Mouse (Mus musculus) heart, embryonic 15.5 days (tissue): ENCODE measurements around the gene Stat1. TPM values are rescaled to one million over a fixed set of nuclear protein-coding genes. Genes with fewer than 3 reads are reported as not detected.

ENCODE experiments used
- ATAC-seq: fragments of 200-750 bp; cut with Nextera tagmentation; replicated peaks from 2 replicates; pipeline ENCODE4 v1.8.0; 2017; ENCODE audit warnings: low read depth, moderate TSS enrichment; ENCODE audit not compliant: insufficient number of reproducible peaks, insufficient read depth, low FRiP score
- H3K27ac ChIP-seq: fragments of 300-500 bp; sonication (generic); 2 replicates; pipeline ENCODE4 v1.5.1; 2015; ENCODE audit warnings: mild to moderate bottlenecking, inconsistent platforms
- H3K27me3 ChIP-seq: fragments of 300-500 bp; sonication (generic); 2 replicates; pipeline ENCODE4 v1.6.1; 2015; ENCODE audit warnings: inconsistent platforms
- H3K36me3 ChIP-seq: fragments of 300-500 bp; sonication (generic); 2 replicates; pipeline ENCODE4 v1.6.1; 2015; ENCODE audit warnings: mild to moderate bottlenecking, inconsistent platforms
- H3K4me1 ChIP-seq: fragments of 300-500 bp; sonication (generic); replicated peaks from 2 replicates; pipeline ENCODE4 v1.6.1; 2015; ENCODE audit warnings: inconsistent platforms
- H3K4me2 ChIP-seq: fragments of 300-500 bp; sonication (generic); 2 replicates; pipeline ENCODE4 v1.6.1; 2015; ENCODE audit warnings: inconsistent platforms, mild to moderate bottlenecking, moderate library complexity
- H3K4me3 ChIP-seq: fragments of 300-500 bp; sonication (generic); 2 replicates; pipeline ENCODE4 v1.5.1; 2015; ENCODE audit warnings: mild to moderate bottlenecking, inconsistent platforms
- H3K9ac ChIP-seq: fragments of 300-500 bp; sonication (generic); 2 replicates; pipeline ENCODE4 v1.6.1; 2015; ENCODE audit warnings: mild to moderate bottlenecking, inconsistent platforms
- H3K9me3 ChIP-seq: fragments of 300-500 bp; sonication (generic); replicated peaks from 2 replicates; pipeline ENCODE4 v1.6.1; 2016; ENCODE audit warnings: inconsistent platforms
- WGBS: fragments of 180-500 bp; shearing (Covaris S2); methylation state at CpG from one replicate; pipeline ENCODE4 v1.1.7; 2015; ENCODE audit warnings: mixed read lengths; 5-methylcytosine and 5-hydroxymethylcytosine counted together
- polyA plus RNA-seq: library from polyadenylated mRNA; unstranded; fragments of >200 nt; fragmentation: Nextera tagmentation; extraction: Ambion mirVana; gene quantifications from 2 replicates; pipeline ENCODE4 v1.2.1, GENCODE M21; 2015

Stat1 gene
- 23.6 and 44.5 TPM in 2 replicates for polyA plus RNA-seq

DNA sequence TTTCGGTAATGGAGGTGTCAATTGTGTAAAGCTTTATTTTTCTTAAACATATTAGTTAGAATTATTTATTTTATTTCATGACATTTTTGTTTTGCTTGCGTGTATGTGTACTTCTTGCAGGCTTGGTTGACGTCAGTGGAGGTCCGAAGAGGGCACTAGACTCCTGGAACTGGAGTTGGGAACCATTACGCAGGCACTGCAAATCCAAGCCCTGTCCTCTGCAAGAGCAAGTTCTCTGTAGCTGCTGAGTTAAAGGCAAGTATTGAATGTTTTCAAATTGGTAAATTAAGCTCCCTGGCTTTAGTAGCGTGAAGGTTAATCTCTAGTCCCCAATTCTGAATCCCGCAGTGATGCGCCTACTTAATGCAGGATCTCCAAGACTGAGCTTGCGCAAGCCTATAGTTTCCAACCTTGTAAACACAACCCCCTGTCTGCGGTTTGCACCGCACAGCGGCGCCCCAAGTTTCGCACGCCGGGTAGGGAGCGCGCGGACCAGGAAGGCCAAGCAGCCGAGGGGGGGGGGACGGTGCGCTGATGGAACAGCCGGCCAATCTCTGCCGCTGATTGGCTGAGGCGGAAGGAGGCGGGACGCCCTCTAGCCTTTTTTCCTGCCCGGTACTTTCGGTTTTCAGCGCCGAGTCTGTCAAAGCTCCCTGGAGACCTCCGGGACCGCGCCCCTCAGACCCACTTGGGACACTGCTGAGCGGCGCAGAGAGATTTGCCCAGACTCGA is at the start of gene Stat1:
Gene Stat1, plus strand, starts transcription at position 581 of the 732 bp plus-strand sequence.
- Histone ChIP-seq H3K4me1 (peaks cover 10% of the 10 kb centered on the region), H3K4me3 (peak within 1 kb of the TSS; percentile 85), H3K9ac (peak within 1 kb of the TSS; percentile 81), H3K27me3 (no peaks in the 10 kb centered on the region), H3K4me2 (peak within 1 kb of the TSS; percentile 78), H3K9me3 (no peaks in the 10 kb centered on the region), H3K36me3 (peaks cover 4% of the 10 kb centered on the region), H3K27ac (peak within 1 kb of the TSS; percentile 77)
- peak; percentile 91 for ATAC-seq
- 3% methylated on average over 37 of the region's 37 CpGs for WGBS

DNA sequence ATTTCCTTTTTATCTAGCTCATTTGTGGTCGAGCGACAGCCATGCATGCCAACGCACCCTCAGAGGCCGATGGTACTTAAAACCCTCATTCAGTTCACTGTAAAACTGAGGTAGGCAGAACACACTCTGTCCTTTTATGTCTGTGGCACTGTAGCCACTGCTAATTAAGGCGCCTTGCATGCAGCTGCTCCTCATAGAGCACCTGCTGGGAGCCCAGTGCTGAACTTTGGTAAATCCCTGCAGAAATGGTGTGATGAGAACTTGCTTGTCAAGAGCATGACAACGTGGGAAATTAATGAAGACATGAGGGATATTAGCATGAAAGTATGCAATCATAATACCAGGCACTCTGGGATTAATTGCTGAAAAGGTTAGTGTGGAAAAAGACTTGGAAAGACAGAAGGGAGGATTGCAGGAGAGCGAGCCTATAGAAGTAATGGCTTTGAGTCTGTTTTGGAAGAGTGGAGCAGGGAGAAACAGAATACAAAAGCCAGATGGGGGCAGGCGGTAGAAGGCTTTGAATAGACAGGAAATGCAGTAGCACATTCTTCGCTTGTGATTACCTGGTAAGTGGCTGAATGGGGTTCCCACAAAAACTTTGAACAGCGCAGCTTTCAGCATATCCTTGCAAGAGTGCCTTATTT is 39.4 kb upstream of the Stat1 start:
- no peaks in the 10 kb centered on the region for H3K36me3 ChIP-seq
- no peak overlapping the region for H3K4me2 ChIP-seq

DNA sequence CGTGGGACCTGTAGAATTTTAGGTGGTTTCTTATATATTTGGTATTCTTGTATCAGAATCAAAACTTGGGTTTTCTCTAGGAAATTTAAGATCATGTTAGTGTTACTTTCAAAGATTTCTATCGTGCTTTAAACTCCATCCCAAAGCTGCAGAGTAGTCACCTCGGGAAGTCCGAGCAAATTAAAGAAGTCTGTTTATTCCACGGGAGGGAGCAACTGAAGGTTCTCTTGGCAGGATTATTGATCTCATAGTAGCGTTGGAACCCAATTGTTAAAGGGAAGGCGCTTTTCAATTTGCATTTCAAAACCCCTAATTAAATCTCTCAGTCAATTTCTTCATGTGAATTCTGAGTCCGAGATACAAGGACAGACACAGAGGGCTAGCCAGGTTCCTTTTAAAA is 38.9 kb upstream of the Stat1 start:
- Histone ChIP-seq H3K9me3 (no peaks in the 10 kb centered on the region), H3K9ac (no peak overlapping the region), H3K27ac (no peak overlapping the region), H3K4me2 (no peak overlapping the region), H3K36me3 (no peaks in the 10 kb centered on the region), H3K4me1 (no peaks in the 10 kb centered on the region), H3K27me3 (no peaks in the 10 kb centered on the region), H3K4me3 (no peak overlapping the region)
- WGBS, result 44% methylated on average over 8 of the region's 8 CpGs
- ATAC-seq, result no peak

More for the DNA sequence above, 39.4 kb upstream of the Stat1 start:
- Histone ChIP-seq H3K4me3 (no peak overlapping the region), H3K27ac (no peak overlapping the region), H3K9me3 (no peaks in the 10 kb centered on the region), H3K27me3 (no peaks in the 10 kb centered on the region), H3K4me1 (no peaks in the 10 kb centered on the region), H3K9ac (no peak overlapping the region)
- ATAC-seq, result no peak
- WGBS, result 30% methylated on average over 10 of the region's 10 CpGs

DNA sequence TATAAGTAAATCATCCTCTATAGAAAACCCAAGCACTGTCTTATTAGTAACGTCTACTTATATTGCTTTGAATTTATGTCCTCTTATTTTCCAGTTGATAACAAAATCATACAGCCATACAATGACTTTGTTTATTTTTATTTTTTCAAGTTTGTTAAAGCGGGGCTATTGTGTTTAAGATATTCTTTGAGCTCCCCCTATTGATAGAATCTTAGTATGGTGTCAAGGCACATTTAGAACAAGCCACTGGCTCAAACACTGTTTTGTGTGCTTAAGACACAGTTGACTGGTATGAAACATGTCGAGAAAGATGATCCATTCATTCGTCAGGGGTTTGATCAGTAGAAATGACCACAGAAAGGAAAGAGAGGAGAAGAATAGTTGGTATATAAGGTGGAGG is 33.0 kb upstream of the Stat1 start:
- no peaks in the 10 kb centered on the region for H3K9me3 ChIP-seq
- 24% methylated on average over 4 of the region's 4 CpGs for WGBS
- ATAC-seq, result no peak

DNA sequence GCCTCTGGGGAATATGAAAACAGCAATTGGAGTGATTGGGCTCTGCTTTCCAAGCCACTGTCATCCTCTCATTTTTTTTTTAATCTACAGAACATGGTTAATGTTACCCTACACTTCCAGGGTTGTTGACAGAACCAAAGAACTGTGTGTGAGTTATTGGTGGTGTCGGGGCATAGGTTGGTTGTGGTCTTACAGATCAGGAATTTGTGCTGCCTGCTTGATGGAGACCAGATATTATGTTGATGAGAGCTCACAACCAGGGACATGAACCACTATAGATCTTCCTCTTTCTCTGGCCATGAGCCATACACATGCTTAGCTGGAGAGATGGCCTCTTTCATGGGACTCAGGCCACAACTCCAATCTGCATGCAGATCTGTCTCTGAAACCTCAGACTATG is 32.1 kb upstream of the Stat1 start:
- H3K4me1 ChIP-seq, result no peaks in the 10 kb centered on the region
- H3K27me3 ChIP-seq, result no peaks in the 10 kb centered on the region
- H3K9ac ChIP-seq, result no peak overlapping the region
- no peaks in the 10 kb centered on the region for H3K9me3 ChIP-seq
- no peak for ATAC-seq
- H3K36me3 ChIP-seq, result no peaks in the 10 kb centered on the region
- H3K4me3 ChIP-seq, result no peak overlapping the region
- WGBS, result 21% methylated on average over 1 of the region's 1 CpGs
- no peak overlapping the region for H3K4me2 ChIP-seq
- no peak overlapping the region for H3K27ac ChIP-seq

More for the DNA sequence above, 33.0 kb upstream of the Stat1 start:
- no peaks in the 10 kb centered on the region for H3K27me3 ChIP-seq
- H3K36me3 ChIP-seq, result no peaks in the 10 kb centered on the region
- H3K4me1 ChIP-seq, result no peaks in the 10 kb centered on the region
- H3K4me3 ChIP-seq, result no peak overlapping the region
- H3K4me2 ChIP-seq, result no peak overlapping the region
- H3K27ac ChIP-seq, result no peak overlapping the region
- no peak overlapping the region for H3K9ac ChIP-seq

DNA sequence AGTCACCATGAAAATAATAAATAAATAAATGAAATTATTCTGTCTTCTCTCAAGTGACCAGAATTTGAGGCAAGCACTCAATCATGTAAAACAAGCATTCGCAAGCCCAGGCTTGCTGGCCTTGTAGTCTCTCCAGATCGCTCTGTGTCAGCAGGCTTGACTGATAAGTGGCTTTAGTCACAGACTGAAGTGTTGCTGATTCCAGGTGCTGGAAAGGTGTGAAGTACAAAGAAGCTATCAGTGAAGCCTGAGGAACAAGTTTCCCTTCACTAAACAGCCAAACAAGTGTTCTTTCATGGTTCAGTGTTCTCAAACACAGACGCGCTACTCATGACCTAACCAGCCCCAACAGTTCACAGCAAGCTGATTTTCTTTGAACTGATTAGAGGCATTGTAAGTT is 30.6 kb upstream of the Stat1 start:
- whole genome bisulfite sequencing, result 44% methylated on average over 4 of the region's 4 CpGs
- no peak for ATAC-seq
- H3K4me3 ChIP-seq, result no peak overlapping the region

DNA sequence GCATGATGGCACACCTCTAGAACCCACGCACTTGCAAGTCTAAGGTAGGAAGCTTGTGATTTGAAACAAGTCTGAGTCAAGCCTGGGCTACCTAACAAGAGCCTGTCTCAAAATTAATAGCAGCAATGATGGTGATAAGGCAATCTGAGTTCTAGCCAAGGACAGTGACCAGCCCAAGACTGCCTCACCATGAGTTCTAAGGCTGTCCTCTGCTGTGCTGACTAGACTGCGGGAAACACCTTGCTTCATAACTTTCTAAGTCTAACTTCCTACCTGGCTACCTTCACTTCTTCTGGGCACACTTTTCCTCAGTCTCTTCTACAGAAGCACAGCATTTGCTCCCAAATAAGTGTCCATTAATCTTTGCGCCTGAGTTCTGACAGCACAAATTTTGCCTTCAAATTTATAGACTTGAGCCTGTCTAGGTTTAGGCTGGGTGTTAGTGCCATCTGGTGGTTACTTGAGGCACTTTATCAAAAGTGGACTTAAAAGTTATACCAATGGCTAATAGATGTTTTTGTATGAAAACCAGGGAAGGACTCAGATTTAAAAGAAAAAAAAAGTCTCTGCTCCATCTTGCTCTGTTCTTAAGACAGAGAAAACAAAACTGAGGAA is 20.5 kb upstream of the Stat1 start:
- Histone ChIP-seq H3K27me3 (no peaks in the 10 kb centered on the region), H3K27ac (no peak overlapping the region), H3K9ac (no peak overlapping the region), H3K36me3 (no peaks in the 10 kb centered on the region), H3K4me2 (no peak overlapping the region), H3K9me3 (no peaks in the 10 kb centered on the region), H3K4me1 (no peaks in the 10 kb centered on the region), H3K4me3 (no peak overlapping the region)
- 81% methylated on average over 3 of the region's 3 CpGs for WGBS
- ATAC-seq, result no peak

More for the DNA sequence above, 30.6 kb upstream of the Stat1 start:
- Histone ChIP-seq H3K27ac (no peak overlapping the region), H3K4me2 (no peak overlapping the region), H3K4me1 (no peaks in the 10 kb centered on the region), H3K9ac (no peak overlapping the region), H3K36me3 (no peaks in the 10 kb centered on the region), H3K9me3 (no peaks in the 10 kb centered on the region), H3K27me3 (no peaks in the 10 kb centered on the region)

DNA sequence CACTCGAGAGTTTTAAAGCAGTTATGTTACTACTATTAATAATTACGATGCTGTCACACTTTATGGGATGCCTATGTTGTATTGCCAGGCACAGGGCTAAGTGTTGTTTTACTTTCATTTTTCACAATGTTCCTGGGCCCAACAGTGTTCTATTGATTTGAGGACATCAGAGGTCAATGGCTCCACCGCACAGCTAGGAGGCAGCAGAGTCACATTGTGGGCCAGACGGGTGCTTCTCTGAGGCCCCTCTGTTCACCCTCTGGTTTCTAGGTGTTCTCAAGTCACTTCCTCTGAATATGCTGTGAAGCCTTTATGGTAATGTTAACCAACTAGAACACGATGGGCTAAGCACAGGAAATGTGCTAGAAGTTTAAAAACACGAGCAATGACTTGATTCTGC is 18.7 kb upstream of the Stat1 start:
- Histone ChIP-seq H3K9ac (no peak overlapping the region), H3K36me3 (no peaks in the 10 kb centered on the region), H3K4me2 (no peak overlapping the region), H3K9me3 (no peaks in the 10 kb centered on the region), H3K27me3 (no peaks in the 10 kb centered on the region), H3K4me1 (no peaks in the 10 kb centered on the region), H3K27ac (no peak overlapping the region), H3K4me3 (no peak overlapping the region)
- 63% methylated on average over 6 of the region's 6 CpGs for WGBS
- no peak for ATAC-seq

DNA sequence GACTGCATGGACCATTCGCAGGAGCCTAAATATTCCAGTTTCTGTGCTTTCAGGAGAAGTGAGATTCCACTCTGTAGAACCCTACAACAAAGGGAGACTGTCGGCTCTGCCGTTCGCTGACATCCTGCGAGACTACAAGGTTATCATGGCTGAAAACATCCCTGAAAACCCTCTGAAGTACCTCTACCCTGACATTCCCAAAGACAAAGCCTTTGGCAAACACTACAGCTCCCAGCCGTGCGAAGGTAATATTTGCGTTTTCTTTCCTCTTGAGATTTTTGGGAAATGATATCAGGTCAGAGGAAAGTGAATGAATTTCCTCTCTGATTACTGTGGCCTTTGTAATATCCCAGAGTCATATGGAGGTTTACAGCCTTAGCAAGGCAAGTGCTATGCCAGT is 16.4 kb upstream of the Stat1 start:
- H3K27ac ChIP-seq, result no peak overlapping the region
- no peaks in the 10 kb centered on the region for H3K27me3 ChIP-seq
- ATAC-seq, result no peak
- H3K36me3 ChIP-seq, result no peaks in the 10 kb centered on the region
- no peak overlapping the region for H3K4me3 ChIP-seq
- no peak overlapping the region for H3K4me2 ChIP-seq
- no peak overlapping the region for H3K9ac ChIP-seq
- no peaks in the 10 kb centered on the region for H3K4me1 ChIP-seq
- no peaks in the 10 kb centered on the region for H3K9me3 ChIP-seq
- WGBS, result 75% methylated on average over 8 of the region's 8 CpGs

DNA sequence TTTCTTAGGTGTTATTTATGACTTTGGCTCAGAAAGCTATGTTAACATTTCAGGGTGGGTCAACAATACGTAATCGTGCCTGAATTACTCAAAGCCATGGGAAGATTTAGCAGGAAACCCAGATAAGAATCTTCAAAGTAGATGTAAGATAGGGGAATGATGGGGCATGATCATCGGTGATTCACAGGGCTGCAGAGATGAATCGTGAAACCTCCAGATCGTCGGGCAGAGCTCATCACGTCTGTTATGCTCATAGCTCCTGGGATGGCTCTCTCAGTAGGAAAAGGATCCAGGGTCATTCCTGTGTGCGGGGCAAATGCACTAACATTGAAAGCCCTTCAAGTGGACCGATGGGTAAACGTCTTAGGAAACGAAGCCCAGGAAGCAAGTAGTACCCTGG is 12.0 kb upstream of the Stat1 start:
- H3K4me1 ChIP-seq, result no peaks in the 10 kb centered on the region
- no peak overlapping the region for H3K9ac ChIP-seq
- no peak overlapping the region for H3K4me2 ChIP-seq
- H3K4me3 ChIP-seq, result no peak overlapping the region
- H3K27ac ChIP-seq, result no peak overlapping the region
- WGBS, result 85% methylated on average over 11 of the region's 11 CpGs
- H3K36me3 ChIP-seq, result no peaks in the 10 kb centered on the region
- ATAC-seq, result no peak
- no peaks in the 10 kb centered on the region for H3K9me3 ChIP-seq
- H3K27me3 ChIP-seq, result no peaks in the 10 kb centered on the region

DNA sequence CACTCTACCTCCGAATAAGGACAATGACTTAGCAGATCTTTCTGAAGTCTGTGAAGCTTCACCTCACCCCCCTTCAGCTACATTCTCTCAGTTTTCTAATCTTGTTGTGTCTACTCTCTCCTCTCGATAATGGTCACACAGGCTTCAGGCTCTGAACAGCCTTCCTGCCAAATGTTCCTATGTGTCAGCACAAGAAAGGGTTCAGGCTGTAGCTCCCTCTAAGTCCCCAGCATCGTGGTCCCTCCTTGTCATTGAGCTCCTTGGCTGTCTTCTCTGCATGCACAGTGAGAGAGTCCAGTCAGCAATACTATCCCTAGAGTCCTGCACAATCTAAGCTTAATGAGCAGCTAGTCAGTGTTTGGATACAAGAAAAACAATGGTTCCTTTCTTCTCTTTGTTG is 8.0 kb upstream of the Stat1 start:
- H3K4me1 ChIP-seq, result peaks cover 5% of the 10 kb centered on the region
- H3K4me3 ChIP-seq, result no peak overlapping the region
- no peak overlapping the region for H3K27ac ChIP-seq
- no peak overlapping the region for H3K9ac ChIP-seq
- H3K9me3 ChIP-seq, result no peaks in the 10 kb centered on the region
- H3K4me2 ChIP-seq, result no peak overlapping the region
- WGBS, result 50% methylated on average over 3 of the region's 3 CpGs
- H3K36me3 ChIP-seq, result no peaks in the 10 kb centered on the region
- no peak for ATAC-seq
- no peaks in the 10 kb centered on the region for H3K27me3 ChIP-seq
